Mouse (Mus musculus): ENCODE measurements around the gene Bicd1.

DNA sequence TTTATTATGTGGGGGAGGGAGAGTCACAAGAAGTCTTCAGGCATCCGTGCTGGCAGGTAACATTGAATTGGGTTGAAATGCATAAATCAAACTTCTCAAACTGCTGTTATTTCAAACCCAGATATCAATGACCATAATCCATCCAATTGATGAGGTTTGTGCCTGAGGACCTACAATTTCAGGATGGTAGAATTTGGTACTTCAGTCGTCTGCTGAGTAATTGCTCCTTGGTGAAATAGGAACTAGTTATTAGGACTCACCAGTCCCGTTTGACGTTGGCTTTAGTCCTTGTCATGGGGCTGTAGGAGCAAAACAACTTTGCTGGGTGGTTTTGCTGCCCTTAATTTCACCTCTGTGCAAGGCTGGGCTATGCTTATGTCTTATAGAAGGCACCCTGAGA lies 1.2 kb downstream of the Bicd1 start:
- no peak for TF ChIP-seq POLR2A (IDR thresholded peaks at IDR 0.05; ENCODE audit: control insufficient read depth in 1 of 2, insufficient read depth in 1 of 2, low read depth in 1 of 2, low read length in 2 of 2, poor library complexity in 1 of 2)
- TF ChIP-seq CTCF (IDR thresholded peaks at IDR 0.05 in 2 of 3, conservative IDR thresholded peaks at IDR 0.05 in 1 of 3; ENCODE audit: control insufficient read depth in 1 of 3, insufficient read depth in 1 of 3, low read depth in 2 of 3, low read length in 3 of 3, poor library complexity in 1 of 3, severe bottlenecking in 1 of 3) = no peak
- TF ChIP-seq TBP (IDR thresholded peaks at IDR 0.05; ENCODE audit: low read depth, low read length) = no peak
- no peak for TF ChIP-seq USF1 (IDR thresholded peaks at IDR 0.05; ENCODE audit: low read depth, low read length)
- TF ChIP-seq HCFC1 (IDR thresholded peaks at IDR 0.05; ENCODE audit: low read depth, low read length) = no peak
- TF ChIP-seq ZMIZ1 (IDR thresholded peaks at IDR 0.05; ENCODE audit: low read depth, low read length) = no peak
- TF ChIP-seq POLR2AphosphoS5 (IDR thresholded peaks at IDR 0.05; ENCODE audit: borderline replicate concordance, low read depth, low read length) = no peak
- TF ChIP-seq CHD2 (IDR thresholded peaks at IDR 0.05; ENCODE audit: low read length) = no peak
- TF ChIP-seq E2F4 (IDR thresholded peaks at IDR 0.05; ENCODE audit: borderline replicate concordance, low read depth, low read length) = no peak
